24 mouse cellular contexts compared by ENCODE assay signal in genomic region chr13:107108045-107108444, GRCm38 (mm10).
DNase-seq lines count a peak whose midpoint lies in the region; ATAC-seq and TF ChIP-seq lines count a peak whose summit lies in the region.
"Had no signal": no experiment of that assay in that cellular context is flagged by ENCODE, and none has a peak within 500 bp of the region (broad histone marks: within the 10 kb centered on the region; RNA-seq: fewer than 3 reads in every experiment).

No protein-coding gene starts in this region.

- no peak overlapping the region for H3K9ac ChIP-seq in forebrain, embryonic 13.5 days
- H3K9ac ChIP-seq in hindbrain, embryonic 15.5 days, result no peak overlapping the region
- H3K9ac ChIP-seq in neural tube, embryonic 15.5 days (replicated peaks), result no peak overlapping the region
- H3K9ac ChIP-seq: embryonic facial prominence, embryonic 12.5 days; kidney, embryonic 15.5 days; limb, embryonic 15.5 days; liver, embryonic 14.5 days; lung, embryonic 14.5 days had no signal

- no peak overlapping the region for H3K4me2 ChIP-seq in forebrain, embryonic 13.5 days
- peak overlapping the region; percentile 23 for H3K4me2 ChIP-seq in hindbrain, embryonic 15.5 days
- peak overlapping the region; percentile 22 for H3K4me2 ChIP-seq in neural tube, embryonic 15.5 days
- H3K4me2 ChIP-seq: embryonic facial prominence, embryonic 12.5 days; kidney, embryonic 15.5 days; limb, embryonic 15.5 days; lung, embryonic 14.5 days had no signal

- ATAC-seq in forebrain, embryonic 13.5 days, result peak; percentile 27; the same call in 1 of the 2 replicates
- ATAC-seq in hindbrain, embryonic 15.5 days (ENCODE audit: low FRiP score, low read depth), result no peak
- peak; percentile 58; the same call in 1 of the 2 replicates for ATAC-seq in neural tube, embryonic 15.5 days (ENCODE audit: low FRiP score)
- ATAC-seq: activated CD4-positive, CD25-positive, alpha-beta regulatory T cell, adult 4 months; intestine, postnatal 0 days had no signal

- no peak for TF ChIP-seq CTCF in layer of hippocampus, adult 2 months (conservative IDR thresholded peaks at IDR 0.05)

- no peak overlapping the region for H3K4me3 ChIP-seq in forebrain, embryonic 13.5 days
- no peak overlapping the region for H3K4me3 ChIP-seq in forebrain, embryonic 10.5 days
- peak overlapping the region; percentile 6; the same call in 1 of the 2 replicates for H3K4me3 ChIP-seq in layer of hippocampus, adult 2 months
- no peak overlapping the region for H3K4me3 ChIP-seq in hindbrain, embryonic 15.5 days
- no peak overlapping the region for H3K4me3 ChIP-seq in neural tube, embryonic 15.5 days (replicated peaks)
- H3K4me3 ChIP-seq: embryonic facial prominence, embryonic 12.5 days; gastrocnemius, adult 2 months; heart, embryonic 10.5 days; kidney, embryonic 15.5 days; limb, embryonic 15.5 days had no signal

- H3K36me3 ChIP-seq in forebrain, embryonic 13.5 days (ENCODE audit: poor library complexity, severe bottlenecking), result no peaks in the 10 kb centered on the region
- H3K36me3 ChIP-seq in forebrain, embryonic 10.5 days (replicated peaks), result no peaks in the 10 kb centered on the region
- no peaks in the 10 kb centered on the region for H3K36me3 ChIP-seq in hindbrain, embryonic 15.5 days
- no peaks in the 10 kb centered on the region for H3K36me3 ChIP-seq in neural tube, embryonic 15.5 days
- H3K36me3 ChIP-seq: embryonic facial prominence, embryonic 12.5 days; heart, embryonic 10.5 days; kidney, embryonic 15.5 days; limb, embryonic 15.5 days had no signal

- 0 out of 2 replicates have a peak, but pooled peaks cover 2% of the 10 kb centered on the region for H3K4me1 ChIP-seq in forebrain, embryonic 13.5 days
- no peaks in the 10 kb centered on the region for H3K4me1 ChIP-seq in forebrain, embryonic 10.5 days
- H3K4me1 ChIP-seq in hindbrain, embryonic 15.5 days (replicated peaks), result 0 out of 2 replicates have a peak, but pooled peaks cover 6% of the 10 kb centered on the region
- peaks cover 6% of the 10 kb centered on the region; the same call in 1 of the 2 replicates for H3K4me1 ChIP-seq in neural tube, embryonic 15.5 days
- H3K4me1 ChIP-seq: embryonic facial prominence, embryonic 12.5 days; heart, embryonic 10.5 days; kidney, embryonic 15.5 days; limb, embryonic 15.5 days had no signal

- 75% methylated on average over 5 of the region's 5 CpGs for WGBS in forebrain, embryonic 13.5 days
- 94% methylated on average over 5 of the region's 5 CpGs for WGBS in forebrain, embryonic 10.5 days
- 39% methylated on average over 5 of the region's 5 CpGs for WGBS in hindbrain, embryonic 15.5 days
- WGBS in neural tube, embryonic 15.5 days, result 46% methylated on average over 5 of the region's 5 CpGs

- no peaks in the 10 kb centered on the region for H3K9me3 ChIP-seq in forebrain, embryonic 13.5 days (replicated peaks)
- H3K9me3 ChIP-seq in forebrain, embryonic 10.5 days, result no peaks in the 10 kb centered on the region
- H3K9me3 ChIP-seq in hindbrain, embryonic 15.5 days, result no peaks in the 10 kb centered on the region
- no peaks in the 10 kb centered on the region for H3K9me3 ChIP-seq in neural tube, embryonic 15.5 days (replicated peaks)
- H3K9me3 ChIP-seq: embryonic facial prominence, embryonic 12.5 days; heart, embryonic 10.5 days; kidney, embryonic 15.5 days; limb, embryonic 15.5 days had no signal

- no peaks in the 10 kb centered on the region for H3K27me3 ChIP-seq in forebrain, embryonic 13.5 days
- no peaks in the 10 kb centered on the region for H3K27me3 ChIP-seq in forebrain, embryonic 10.5 days (ENCODE audit: poor library complexity, severe bottlenecking)
- H3K27me3 ChIP-seq in hindbrain, embryonic 15.5 days, result no peaks in the 10 kb centered on the region
- no peaks in the 10 kb centered on the region for H3K27me3 ChIP-seq in neural tube, embryonic 15.5 days (replicated peaks)
- H3K27me3 ChIP-seq: embryonic facial prominence, embryonic 12.5 days; kidney, embryonic 15.5 days; limb, embryonic 15.5 days had no signal

- no peak for DNase-seq in forebrain, embryonic 10.5 days (ENCODE audit: extremely low spot score, low spot score)
- no peak for DNase-seq in layer of hippocampus, adult 2 months (ENCODE audit: low spot score in 2 of 2)
- DNase-seq in layer of hippocampus, postnatal 10 days (ENCODE audit: low spot score in 2 of 2), result no peak
- DNase-seq in adrenal gland, postnatal 14 days, result no peak
- DNase-seq: adrenal gland, adult 8-10 months; cerebellum, adult 2 months; cerebellum, postnatal 25 days; gastrocnemius, adult 2 months; heart, postnatal 4 days; left cerebral cortex, postnatal 4 days; lung, embryonic 14.5 days; lung, postnatal 36 days; thymus, adult 18-20 months; thymus, postnatal 36 days had no signal

- no peak overlapping the region for H3K27ac ChIP-seq in forebrain, embryonic 13.5 days
- no peak overlapping the region for H3K27ac ChIP-seq in forebrain, embryonic 10.5 days
- H3K27ac ChIP-seq in layer of hippocampus, adult 2 months, result peak overlapping the region; percentile 56
- no peak overlapping the region for H3K27ac ChIP-seq in hindbrain, embryonic 15.5 days (replicated peaks)
- H3K27ac ChIP-seq in neural tube, embryonic 15.5 days (replicated peaks), result no peak overlapping the region
- H3K27ac ChIP-seq: embryonic facial prominence, embryonic 12.5 days; gastrocnemius, adult 2 months; heart, embryonic 10.5 days; kidney, embryonic 15.5 days; limb, embryonic 15.5 days; liver, embryonic 14.5 days had no signal
